ENCODE assay signal across 8 mouse cellular contexts in the genomic region with DNA sequence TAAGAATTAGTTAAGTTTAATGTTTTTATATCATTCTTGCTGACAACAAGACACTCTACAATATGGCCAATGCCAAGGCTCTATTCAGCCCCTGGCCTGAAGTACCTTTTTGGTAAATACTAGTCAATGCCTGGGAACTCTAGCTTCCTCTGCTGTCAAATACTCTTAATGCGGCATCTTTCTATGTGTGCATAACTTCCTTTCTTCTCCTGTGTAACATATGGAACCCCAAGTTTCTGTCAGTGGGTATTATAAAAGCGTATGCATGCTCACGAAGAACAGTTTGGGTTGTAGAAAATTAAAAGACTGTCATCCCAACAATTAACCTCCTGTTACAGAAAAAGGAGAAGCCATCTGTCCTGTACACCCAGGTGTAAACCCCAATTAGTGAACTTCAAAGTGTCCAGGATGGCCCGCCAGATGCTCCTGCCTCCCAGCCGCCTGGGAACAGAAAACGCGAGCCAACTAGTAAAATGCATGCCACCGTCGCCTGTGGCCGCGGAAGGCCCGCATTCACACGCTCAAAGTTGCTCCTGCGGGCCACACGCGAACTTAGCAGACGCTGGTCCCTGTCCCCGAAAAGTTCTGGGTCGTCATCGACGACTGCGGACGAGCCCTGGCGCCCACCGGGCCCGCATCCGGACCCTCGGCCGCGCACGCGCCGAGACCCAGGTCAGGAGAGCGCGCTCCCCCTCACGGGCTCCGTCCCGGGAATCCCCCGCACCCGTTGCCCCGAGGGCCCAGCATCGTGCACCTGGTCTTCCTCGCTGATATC. TPM values are rescaled to one million over a fixed set of nuclear protein-coding genes. Genes with fewer than 3 reads are reported as not detected.
DNase-seq lines count a peak whose midpoint lies in the region; ATAC-seq and TF ChIP-seq lines count a peak whose summit lies in the region.

No protein-coding gene starts in this region.

- no peak for DNase-seq in kidney, postnatal 4 days
- DNase-seq in MN1 (ENCODE audit: low spot score) = peak; percentile 42
- DNase-seq in forelimb bud, embryonic 11.5 days (ENCODE audit: low read depth, low spot score) = peak; percentile 13
- no peak for DNase-seq in liver, postnatal 0 days
- no peak for DNase-seq in urinary bladder, postnatal 25 days (ENCODE audit: low spot score)
- no peak for DNase-seq in adrenal gland, postnatal 4 days (ENCODE audit: low spot score in 2 of 2)
- no peak for DNase-seq in yolk sac, embryonic 10.5 days (ENCODE audit: low spot score)

- H3K9ac ChIP-seq in kidney, embryonic 14.5 days (ENCODE audit: low read depth, low read length) = peak overlapping the region; percentile 87
- H3K9ac ChIP-seq in liver, postnatal 0 days (replicated peaks) = peak overlapping the region; percentile 88

- H3K4me2 ChIP-seq in kidney, embryonic 14.5 days (replicated peaks; ENCODE audit: low read depth, low read length) = peak overlapping the region; percentile 83
- H3K4me2 ChIP-seq in liver, postnatal 0 days (ENCODE audit: low read depth, low read length) = peak overlapping the region; percentile 81

- peaks cover 6% of the 10 kb centered on the region for H3K4me1 ChIP-seq in kidney, embryonic 14.5 days (ENCODE audit: control insufficient read depth, insufficient read depth, low read length)
- H3K4me1 ChIP-seq in liver, postnatal 0 days (ENCODE audit: insufficient read depth) = peaks cover 13% of the 10 kb centered on the region

- peak overlapping the region; percentile 59 for H3K4me3 ChIP-seq in kidney, embryonic 14.5 days (ENCODE audit: low read length)
- peak overlapping the region; percentile 84 for H3K4me3 ChIP-seq in liver, postnatal 0 days (ENCODE audit: low read depth, low read length)

- ATAC-seq in kidney, embryonic 14.5 days (ENCODE audit: low FRiP score, low TSS enrichment) = no peak; the same call in 1 of the 2 replicates
- ATAC-seq in liver, postnatal 0 days = peak; percentile 59

- peak overlapping the region; percentile 74 for H3K27ac ChIP-seq in kidney, embryonic 14.5 days (ENCODE audit: low read depth, low read length)
- H3K27ac ChIP-seq in liver, postnatal 0 days (ENCODE audit: low read depth) = peak overlapping the region; percentile 76

- H3K9me3 ChIP-seq in kidney, embryonic 14.5 days (ENCODE audit: control insufficient read depth, low read length) = no peaks in the 10 kb centered on the region
- no peaks in the 10 kb centered on the region for H3K9me3 ChIP-seq in liver, postnatal 0 days (ENCODE audit: low read length)

- WGBS in kidney, embryonic 14.5 days = 1% methylated on average over 43 of the region's 43 CpGs
- under 1% methylated on average over 39 of the region's 43 CpGs for WGBS in liver, postnatal 0 days (ENCODE audit: insufficient replicate concordance)

- no peak for TF ChIP-seq EP300 in liver, postnatal 0 days (IDR thresholded peaks at IDR 0.05; ENCODE audit: low read depth)

- peaks cover 25% of the 10 kb centered on the region for H3K36me3 ChIP-seq in kidney, embryonic 14.5 days (ENCODE audit: control insufficient read depth, insufficient read depth, low read length)
- peaks cover 19% of the 10 kb centered on the region for H3K36me3 ChIP-seq in liver, postnatal 0 days (replicated peaks; ENCODE audit: insufficient read depth, low read length)

- H3K27me3 ChIP-seq in kidney, embryonic 14.5 days (ENCODE audit: control insufficient read depth, insufficient read depth, low read length) = no peaks in the 10 kb centered on the region
- no peaks in the 10 kb centered on the region for H3K27me3 ChIP-seq in liver, postnatal 0 days (ENCODE audit: insufficient read depth, low read length)

- TF ChIP-seq CTCF in liver, postnatal 0 days (IDR thresholded peaks at IDR 0.05; ENCODE audit: low read depth) = no peak

RNA-seq across cellular contexts. Expression of a gene that starts 0.5 kb away (rescaled TPM):
- 463 and 518 TPM in 2 replicates for polyA plus RNA-seq in kidney, embryonic 14.5 days (2014; fragmentation: Nextera tagmentation; extraction: Ambion mirVana)
- polyA plus RNA-seq in liver, postnatal 0 days (2015; fragmentation: Nextera tagmentation; extraction: Ambion mirVana) = 126 and 128 TPM in 2 replicates
- total RNA-seq in adrenal gland, postnatal 4 days (2021) = 100 to 1,000 TPM; 193 to 197 TPM

Comparison
In these comparisons a context has a peak if more than half of its experiments do, and no peak if none do; other contexts are left out.
1. DNase-seq: peak in MN1 (single experiment) and forelimb bud, embryonic 11.5 days (single experiment); none in kidney, postnatal 4 days (0 of 2), liver, postnatal 0 days (single experiment), urinary bladder, postnatal 25 days (single experiment), adrenal gland, postnatal 4 days (0 of 2) and yolk sac, embryonic 10.5 days (single experiment).